Mouse (Mus musculus): ENCODE results near the gene Ppm1h. TPM values are rescaled to one million over a fixed set of nuclear protein-coding genes. Genes with fewer than 3 reads are reported as not detected.

The Ppm1h gene
- polyA plus RNA-seq, 1 experiment, result 0.13 TPM

DNA sequence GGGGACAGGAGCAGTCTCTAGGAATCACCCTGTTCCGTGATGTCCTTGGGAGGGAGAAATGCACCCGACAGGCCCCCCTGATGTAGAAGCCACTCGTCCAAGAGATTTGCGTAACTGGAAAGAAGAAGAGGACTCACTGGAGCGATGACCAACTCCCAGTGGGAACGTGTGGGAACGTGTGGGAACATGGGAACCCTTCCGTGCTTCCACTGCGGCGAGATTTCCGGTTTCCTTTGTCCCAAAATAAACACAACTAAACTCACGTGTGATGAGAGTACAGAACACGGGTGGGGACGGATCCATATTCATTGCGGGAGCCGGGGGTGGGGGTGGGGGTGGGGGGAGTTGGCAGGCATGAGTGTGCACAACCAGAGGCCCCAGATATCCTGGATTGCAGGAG is 281.7 kb downstream of the Ppm1h start:
- no peak for TF ChIP-seq CEBPB (IDR thresholded peaks at IDR 0.05; ENCODE audit: insufficient read depth, poor library complexity, severe bottlenecking)
- TF ChIP-seq USF1 (IDR thresholded peaks at IDR 0.05; ENCODE audit: low read depth), result no peak
- no peak for TF ChIP-seq TCF12 (IDR thresholded peaks at IDR 0.05; ENCODE audit: insufficient read depth, poor library complexity, severe bottlenecking)
- TF ChIP-seq POLR2A (IDR thresholded peaks at IDR 0.05; ENCODE audit: insufficient read length, low read depth), result no peak
- no peak for TF ChIP-seq POLR2AphosphoS2 (IDR thresholded peaks at IDR 0.05; ENCODE audit: insufficient read length, low read depth)
- TF ChIP-seq TCF3 (IDR thresholded peaks at IDR 0.05; ENCODE audit: insufficient read length, low read depth), result no peak
- TF ChIP-seq MYOG (IDR thresholded peaks at IDR 0.05; ENCODE audit: control insufficient read depth in 1 of 3, insufficient read depth in 1 of 3, insufficient read length in 2 of 3, low read depth in 2 of 3), result no peak
- no peaks in the 10 kb centered on the region for H3K27me3 ChIP-seq (ENCODE audit: control insufficient read depth, insufficient read depth, insufficient read length)
- no peak overlapping the region for H3K4me3 ChIP-seq
- H3K79me2 ChIP-seq (ENCODE audit: control insufficient read depth, insufficient read depth), result no peaks in the 10 kb centered on the region
- no peak overlapping the region for H3ac ChIP-seq (ENCODE audit: control insufficient read depth, insufficient read length)
- H3K4me2 ChIP-seq (ENCODE audit: low read depth), result no peak overlapping the region
- H3K36me3 ChIP-seq (ENCODE audit: control insufficient read depth, insufficient read depth), result no peaks in the 10 kb centered on the region

GRCm38 (mm10) chr10:122960738-122961137 is 282.2 kb downstream of the Ppm1h start:
- Histone ChIP-seq H3K4me2 (ENCODE audit: low read depth) (no peak overlapping the region), H3K27me3 (ENCODE audit: control insufficient read depth, insufficient read depth, insufficient read length) (no peaks in the 10 kb centered on the region), H3K4me3 (no peak overlapping the region), H3ac (ENCODE audit: control insufficient read depth, insufficient read length) (no peak overlapping the region), H3K79me2 (ENCODE audit: control insufficient read depth, insufficient read depth) (no peaks in the 10 kb centered on the region), H3K36me3 (ENCODE audit: control insufficient read depth, insufficient read depth) (no peaks in the 10 kb centered on the region)
- TF ChIP-seq POLR2AphosphoS2 (IDR thresholded peaks at IDR 0.05; ENCODE audit: insufficient read length, low read depth) (no peak), SRF (IDR thresholded peaks at IDR 0.05; ENCODE audit: control insufficient read depth, insufficient read length, low read depth) (no peak), TCF3 (IDR thresholded peaks at IDR 0.05; ENCODE audit: insufficient read length, low read depth) (no peak), POLR2A (IDR thresholded peaks at IDR 0.05; ENCODE audit: insufficient read length, low read depth) (no peak), TCF12 (IDR thresholded peaks at IDR 0.05; ENCODE audit: insufficient read depth, poor library complexity, severe bottlenecking) (no peak), MYOG (IDR thresholded peaks at IDR 0.05; ENCODE audit: control insufficient read depth in 1 of 3, insufficient read depth in 1 of 3, insufficient read length in 2 of 3, low read depth in 2 of 3) (no peak), USF1 (IDR thresholded peaks at IDR 0.05; ENCODE audit: low read depth) (no peak), CEBPB (IDR thresholded peaks at IDR 0.05; ENCODE audit: insufficient read depth, poor library complexity, severe bottlenecking) (no peak), MAX (IDR thresholded peaks at IDR 0.05; ENCODE audit: low read depth) (no peak), REST (IDR thresholded peaks at IDR 0.05; ENCODE audit: insufficient read depth, insufficient read length) (no peak), E2F4 (IDR thresholded peaks at IDR 0.05; ENCODE audit: insufficient read depth) (no peak), MYOD1 (IDR thresholded peaks at IDR 0.05; ENCODE audit: control insufficient read depth in 1 of 3, insufficient read length in 2 of 3, low read depth in 2 of 3) (no peak)

DNA sequence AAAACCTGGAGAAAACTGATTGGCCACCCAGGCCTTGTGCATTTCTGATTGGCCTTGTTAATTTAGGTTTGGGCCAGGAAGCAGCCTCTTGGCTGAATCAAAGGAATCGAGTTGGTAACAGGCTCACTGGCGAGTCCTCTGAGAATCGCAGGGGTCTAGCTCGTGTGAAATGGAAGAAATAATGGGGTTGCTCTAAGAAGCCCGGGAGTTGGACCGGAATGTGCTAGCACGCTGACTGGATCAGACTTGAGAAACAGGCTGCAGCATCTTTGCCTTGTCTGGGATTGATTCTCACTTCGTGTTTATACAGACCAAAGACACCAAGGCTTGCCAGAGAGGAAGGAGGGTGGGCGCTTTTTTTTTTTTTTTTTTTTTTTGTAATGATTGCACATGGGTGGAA is 282.9 kb downstream of the Ppm1h start:
- Histone ChIP-seq H3K79me2 (ENCODE audit: control insufficient read depth, insufficient read depth) (no peaks in the 10 kb centered on the region), H3K36me3 (ENCODE audit: control insufficient read depth, insufficient read depth) (no peaks in the 10 kb centered on the region), H3ac (ENCODE audit: control insufficient read depth, insufficient read length) (no peak overlapping the region), H3K27me3 (ENCODE audit: control insufficient read depth, insufficient read depth, insufficient read length) (no peaks in the 10 kb centered on the region), H3K4me2 (ENCODE audit: low read depth) (no peak overlapping the region), H3K4me3 (no peak overlapping the region)
- TF ChIP-seq REST (IDR thresholded peaks at IDR 0.05; ENCODE audit: insufficient read depth, insufficient read length), result no peak
- TF ChIP-seq MAX (IDR thresholded peaks at IDR 0.05; ENCODE audit: low read depth), result no peak
- no peak for TF ChIP-seq MYOD1 (IDR thresholded peaks at IDR 0.05; ENCODE audit: control insufficient read depth in 1 of 3, insufficient read length in 2 of 3, low read depth in 2 of 3)
- no peak for TF ChIP-seq USF1 (IDR thresholded peaks at IDR 0.05; ENCODE audit: low read depth)
- no peak for TF ChIP-seq POLR2AphosphoS2 (IDR thresholded peaks at IDR 0.05; ENCODE audit: insufficient read length, low read depth)
- TF ChIP-seq TCF12 (IDR thresholded peaks at IDR 0.05; ENCODE audit: insufficient read depth, poor library complexity, severe bottlenecking), result no peak
- TF ChIP-seq SRF (IDR thresholded peaks at IDR 0.05; ENCODE audit: control insufficient read depth, insufficient read length, low read depth), result no peak
- TF ChIP-seq CEBPB (IDR thresholded peaks at IDR 0.05; ENCODE audit: insufficient read depth, poor library complexity, severe bottlenecking), result no peak
- no peak for TF ChIP-seq POLR2A (IDR thresholded peaks at IDR 0.05; ENCODE audit: insufficient read length, low read depth)
- no peak for TF ChIP-seq E2F4 (IDR thresholded peaks at IDR 0.05; ENCODE audit: insufficient read depth)
- TF ChIP-seq TCF3 (IDR thresholded peaks at IDR 0.05; ENCODE audit: insufficient read length, low read depth), result no peak
- no peak for TF ChIP-seq MYOG (IDR thresholded peaks at IDR 0.05; ENCODE audit: control insufficient read depth in 1 of 3, insufficient read depth in 1 of 3, insufficient read length in 2 of 3, low read depth in 2 of 3)

GRCm38 (mm10) chr10:122962651-122963050 is 284.1 kb downstream of the Ppm1h start:
- H3K4me2 ChIP-seq (ENCODE audit: low read depth), result no peak overlapping the region
- H3K4me3 ChIP-seq, result no peak overlapping the region
- H3ac ChIP-seq (ENCODE audit: control insufficient read depth, insufficient read length), result no peak overlapping the region
- no peaks in the 10 kb centered on the region for H3K36me3 ChIP-seq (ENCODE audit: control insufficient read depth, insufficient read depth)
- no peaks in the 10 kb centered on the region for H3K27me3 ChIP-seq (ENCODE audit: control insufficient read depth, insufficient read depth, insufficient read length)
- H3K79me2 ChIP-seq (ENCODE audit: control insufficient read depth, insufficient read depth), result no peaks in the 10 kb centered on the region
- TF ChIP-seq TCF12 (IDR thresholded peaks at IDR 0.05; ENCODE audit: insufficient read depth, poor library complexity, severe bottlenecking) (no peak), MYOG (IDR thresholded peaks at IDR 0.05; ENCODE audit: control insufficient read depth in 1 of 3, insufficient read depth in 1 of 3, insufficient read length in 2 of 3, low read depth in 2 of 3) (no peak), REST (IDR thresholded peaks at IDR 0.05; ENCODE audit: insufficient read depth, insufficient read length) (no peak), POLR2A (IDR thresholded peaks at IDR 0.05; ENCODE audit: insufficient read length, low read depth) (no peak), MAX (IDR thresholded peaks at IDR 0.05; ENCODE audit: low read depth) (no peak), CEBPB (IDR thresholded peaks at IDR 0.05; ENCODE audit: insufficient read depth, poor library complexity, severe bottlenecking) (no peak)

Measured in myocyte (in vitro differentiated cells).